ENCODE assay signal across 18 mouse cellular contexts in genomic region chr9:121905556-121906185, GRCm38 (mm10). TPM values are rescaled to one million over a fixed set of nuclear protein-coding genes. Genes with fewer than 3 reads are reported as not detected.
DNase-seq lines count a peak whose midpoint lies in the region; ATAC-seq and TF ChIP-seq lines count a peak whose summit lies in the region.
"Had no signal": no experiment of that assay in that cellular context is flagged by ENCODE, and none has a peak within 500 bp of the region (broad histone marks: within the 10 kb centered on the region; RNA-seq: fewer than 3 reads in every experiment).

No protein-coding gene starts in this region.

- no peak overlapping the region for H3K4me2 ChIP-seq in liver, embryonic 15.5 days
- H3K4me2 ChIP-seq in liver, embryonic 12.5 days = no peak overlapping the region
- H3K4me2 ChIP-seq: heart, embryonic 15.5 days; hindbrain, embryonic 12.5 days; intestine, embryonic 15.5 days; neural tube, embryonic 15.5 days; stomach, embryonic 15.5 days had no signal

- no peaks in the 10 kb centered on the region for H3K27me3 ChIP-seq in liver, embryonic 15.5 days
- no peaks in the 10 kb centered on the region for H3K27me3 ChIP-seq in liver, embryonic 12.5 days (replicated peaks)
- H3K27me3 ChIP-seq: heart, embryonic 15.5 days; hindbrain, embryonic 12.5 days; intestine, embryonic 15.5 days; neural tube, embryonic 15.5 days; stomach, embryonic 15.5 days had no signal

- TF ChIP-seq CTCF in cortical plate, adult 2 months (IDR thresholded peaks at IDR 0.05; ENCODE audit: extremely low read depth, insufficient read depth, low read length) = no peak

- intact Hi-C loops in heart, postnatal 14 days (cut with DNase I) = no loop called here

- peak overlapping the region; percentile 51 for H3K27ac ChIP-seq in liver, embryonic 15.5 days (replicated peaks)
- H3K27ac ChIP-seq in liver, embryonic 12.5 days = no peak overlapping the region
- peak overlapping the region; percentile 10; the same call in 1 of the 2 replicates for H3K27ac ChIP-seq in cortical plate, adult 2 months (ENCODE audit: insufficient read depth, low read length)
- H3K27ac ChIP-seq: embryonic facial prominence, embryonic 10.5 days; heart, embryonic 15.5 days; hindbrain, embryonic 12.5 days; intestine, embryonic 15.5 days; neural tube, embryonic 15.5 days; stomach, embryonic 15.5 days had no signal

- WGBS in liver, embryonic 15.5 days (ENCODE audit: insufficient replicate concordance) = 57% methylated on average over 4 of the region's 4 CpGs
- WGBS in liver, embryonic 12.5 days (ENCODE audit: insufficient replicate concordance) = 67% methylated on average over 4 of the region's 4 CpGs

- peaks cover 9% of the 10 kb centered on the region; the same call in 1 of the 2 replicates for H3K4me1 ChIP-seq in liver, embryonic 15.5 days (replicated peaks)
- H3K4me1 ChIP-seq in liver, embryonic 12.5 days = no peaks in the 10 kb centered on the region
- peaks cover 6% of the 10 kb centered on the region; the same call in 1 of the 2 replicates for H3K4me1 ChIP-seq in cortical plate, adult 2 months (ENCODE audit: control insufficient read depth, insufficient read depth, low read length)
- H3K4me1 ChIP-seq: embryonic facial prominence, embryonic 10.5 days; heart, embryonic 15.5 days; hindbrain, embryonic 12.5 days; intestine, embryonic 15.5 days; neural tube, embryonic 15.5 days; stomach, embryonic 15.5 days had no signal

- peak; percentile 33; the same call in 1 of the 2 replicates for ATAC-seq in liver, embryonic 15.5 days (ENCODE audit: insufficient read depth)
- ATAC-seq in liver, embryonic 12.5 days = no peak
- ATAC-seq: intestine, embryonic 15.5 days had no signal

- H3K36me3 ChIP-seq in liver, embryonic 15.5 days (replicated peaks) = no peaks in the 10 kb centered on the region
- no peaks in the 10 kb centered on the region for H3K36me3 ChIP-seq in liver, embryonic 12.5 days
- H3K36me3 ChIP-seq: embryonic facial prominence, embryonic 10.5 days; G1E; heart, embryonic 15.5 days; hindbrain, embryonic 12.5 days; intestine, embryonic 15.5 days; neural tube, embryonic 15.5 days; stomach, embryonic 15.5 days had no signal

- no peaks in the 10 kb centered on the region for H3K9me3 ChIP-seq in liver, embryonic 15.5 days (replicated peaks)
- H3K9me3 ChIP-seq in liver, embryonic 12.5 days (replicated peaks) = no peaks in the 10 kb centered on the region
- H3K9me3 ChIP-seq: embryonic facial prominence, embryonic 10.5 days; G1E; heart, embryonic 15.5 days; hindbrain, embryonic 12.5 days; intestine, embryonic 15.5 days; neural tube, embryonic 15.5 days; stomach, embryonic 15.5 days had no signal

- peak; percentile 5 for DNase-seq in adrenal gland, adult 8-10 months
- DNase-seq in adrenal gland, postnatal 10 days = no peak
- DNase-seq in A20 (ENCODE audit: low read depth, low spot score) = peak; percentile 76
- no peak for DNase-seq in lung, postnatal 10 days
- DNase-seq in heart, postnatal 14 days = no peak
- DNase-seq: B cell, adult 2 months had no signal

- H3K9ac ChIP-seq in liver, embryonic 15.5 days = no peak overlapping the region
- no peak overlapping the region for H3K9ac ChIP-seq in liver, embryonic 12.5 days
- H3K9ac ChIP-seq: heart, embryonic 15.5 days; hindbrain, embryonic 12.5 days; intestine, embryonic 15.5 days; neural tube, embryonic 15.5 days; stomach, embryonic 15.5 days had no signal

- no peak for TF ChIP-seq POLR2A in cortical plate, adult 2 months (IDR thresholded peaks at IDR 0.05; ENCODE audit: extremely low read depth, insufficient read depth, low read length)

- H3K4me3 ChIP-seq in liver, embryonic 15.5 days (replicated peaks) = no peak overlapping the region
- no peak overlapping the region for H3K4me3 ChIP-seq in liver, embryonic 12.5 days
- H3K4me3 ChIP-seq in cortical plate, adult 2 months (ENCODE audit: insufficient read depth, low read length) = no peak overlapping the region
- H3K4me3 ChIP-seq: embryonic facial prominence, embryonic 10.5 days; heart, embryonic 15.5 days; hindbrain, embryonic 12.5 days; intestine, embryonic 15.5 days; neural tube, embryonic 15.5 days; stomach, embryonic 15.5 days had no signal

RNA-seq across cellular contexts. Expression of gene Ackr2, which starts 7.5 kb away (rescaled TPM):
- 1 to 10 TPM in 1 of 4 experiments, under 1 TPM in 3; 0.77 to 2.1 (median 0.88) TPM for total RNA-seq in adrenal gland, adult 8-10 months (2022)
- 1 to 10 TPM; 3.0 to 3.4 TPM for total RNA-seq in adrenal gland, postnatal 10 days (2021)
- 0.45 and 0.53 TPM in 2 replicates for polyA plus RNA-seq in liver, embryonic 15.5 days (2015; fragmentation: Nextera tagmentation; extraction: Ambion mirVana)
- polyA plus RNA-seq in liver, embryonic 12.5 days (2016; fragmentation: Nextera tagmentation; extraction: Ambion mirVana) = 0.16 and 0.19 TPM in 2 replicates
- polyA plus RNA-seq in cortical plate, adult 2 months (2012; rRNA removed) = 4.7 and 5.7 TPM in 2 replicates
- 1 to 10 TPM; 2.0 to 3.4 TPM for total RNA-seq in heart, postnatal 14 days (2021)
- total RNA-seq: megakaryocyte, adult 5-6 weeks had no signal
- polyA plus RNA-seq: G1E had no signal

RNA-seq across cellular contexts. Expression of gene Cyp8b1, which starts 10.4 kb away (rescaled TPM):
- total RNA-seq in adrenal gland, adult 8-10 months (2022) = under 1 TPM; 0.54 to 0.84 (median 0.72) TPM
- 10 to 100 TPM; 16.2 to 27.8 TPM for total RNA-seq in adrenal gland, postnatal 10 days (2021)
- 4.4 and 9.5 TPM in 2 replicates for polyA plus RNA-seq in liver, embryonic 15.5 days (2015; fragmentation: Nextera tagmentation; extraction: Ambion mirVana)
- 0.22 and 0.27 TPM in 2 replicates for polyA plus RNA-seq in liver, embryonic 12.5 days (2016; fragmentation: Nextera tagmentation; extraction: Ambion mirVana)
- polyA plus RNA-seq in cortical plate, adult 2 months (2012; rRNA removed) = not detected in 2 replicates
- under 1 TPM in 1 of 2 experiments, not detected in 1; 0.10 TPM for total RNA-seq in heart, postnatal 14 days (2021)
- total RNA-seq: G1E had no signal
- polyA plus RNA-seq: embryonic facial prominence, embryonic 10.5 days; frontal cortex, adult 2 months; G1E; heart, embryonic 15.5 days; hindbrain, embryonic 12.5 days; intestine, embryonic 15.5 days; neural tube, embryonic 15.5 days had no signal

RNA-seq across cellular contexts. Expression of gene Fam198a, which starts 45.1 kb away (rescaled TPM):
- 1 to 10 TPM; 1.8 to 2.7 (median 2.3) TPM for total RNA-seq in adrenal gland, adult 8-10 months (2022)
- total RNA-seq in adrenal gland, postnatal 10 days (2021) = 1 to 10 TPM; 3.9 to 5.6 TPM
- 0.24 and 0.55 TPM in 2 replicates for polyA plus RNA-seq in liver, embryonic 15.5 days (2015; fragmentation: Nextera tagmentation; extraction: Ambion mirVana)
- 0.20 and 0.44 TPM in 2 replicates for polyA plus RNA-seq in liver, embryonic 12.5 days (2016; fragmentation: Nextera tagmentation; extraction: Ambion mirVana)
- polyA plus RNA-seq in cortical plate, adult 2 months (2012; rRNA removed) = 4.6 and 4.9 TPM in 2 replicates
- total RNA-seq in heart, postnatal 14 days (2021) = 1 to 10 TPM; 1.7 to 1.8 TPM
- total RNA-seq: G1E; megakaryocyte, adult 5-6 weeks had no signal
- polyA plus RNA-seq: G1E had no signal

RNA-seq across cellular contexts. Expression of gene Higd1a, which starts 47.5 kb away (rescaled TPM):
- total RNA-seq in adrenal gland, adult 8-10 months (2022) = 100 to 1,000 TPM in 1 of 4 experiments, 10 to 100 TPM in 3; 86.5 to 102 (median 87.4) TPM
- 100 to 1,000 TPM; 111 to 113 TPM for total RNA-seq in adrenal gland, postnatal 10 days (2021)
- polyA plus RNA-seq in liver, embryonic 15.5 days (2015; fragmentation: Nextera tagmentation; extraction: Ambion mirVana) = 96.2 and 102 TPM in 2 replicates
- polyA plus RNA-seq in liver, embryonic 12.5 days (2016; fragmentation: Nextera tagmentation; extraction: Ambion mirVana) = 135 and 145 TPM in 2 replicates
- polyA plus RNA-seq in cortical plate, adult 2 months (2012; rRNA removed) = 97.6 and 101 TPM in 2 replicates
- 100 to 1,000 TPM; 203 to 224 TPM for total RNA-seq in heart, postnatal 14 days (2021)

Comparison
In these comparisons a context has a peak if more than half of its experiments do, and no peak if none do; other contexts are left out.
1. DNase-seq: peak in adrenal gland, adult 8-10 months (single experiment) and A20 (single experiment); none in adrenal gland, postnatal 10 days (single experiment), lung, postnatal 10 days (single experiment) and heart, postnatal 14 days (0 of 2).
2. RNA of gene Cyp8b1, which starts 10.4 kb away (total RNA-seq): 16.2 to 27.8 TPM in adrenal gland, postnatal 10 days; 0.54 to 0.84 TPM in adrenal gland, adult 8-10 months and 0.10 TPM in heart, postnatal 14 days; every median in the first group is over 4 times any median in the second.